Mouse (Mus musculus): Measurements from ENCODE around the gene Ghdc. TPM values are rescaled to one million over a fixed set of nuclear protein-coding genes. Genes with fewer than 3 reads are reported as not detected.

Ghdc gene
- polyA plus RNA-seq, 1 experiment from 2014 or later = 4.9 TPM

GRCm38 (mm10) chr11:100778069-100778468, 7.3 kb upstream of the Ghdc start:
- Histone ChIP-seq H3K4me3 (ENCODE audit: low read depth, low read length) (no peak overlapping the region), H3K4me1 (ENCODE audit: insufficient read depth, low read depth, low read length) (no peaks in the 10 kb centered on the region), H3K4me2 (replicated peaks; ENCODE audit: low read depth, low read length) (no peak overlapping the region), H3K27me3 (replicated peaks; ENCODE audit: insufficient read depth, low read length) (no peaks in the 10 kb centered on the region), H3K9ac (replicated peaks; ENCODE audit: low read depth) (no peak overlapping the region), H3K27ac (ENCODE audit: low read length) (no peak overlapping the region), H3K36me3 (ENCODE audit: insufficient read depth, low read length) (peaks cover 20% of the 10 kb centered on the region), H3K9me3 (ENCODE audit: low read length) (no peaks in the 10 kb centered on the region)
- DNase-seq (ENCODE audit: low spot score) (no peak), ATAC-seq (no peak)
- TF ChIP-seq EP300 (IDR thresholded peaks at IDR 0.05) = no peak
- TF ChIP-seq CTCF (IDR thresholded peaks at IDR 0.05) = no peak
- 54% methylated on average over 3 of the region's 3 CpGs for WGBS

GRCm38 (mm10) chr11:100775921-100776320, 5.2 kb upstream of the Ghdc start:
- WGBS = 70% methylated on average over 10 of the region's 10 CpGs
- no peaks in the 10 kb centered on the region for H3K4me1 ChIP-seq (ENCODE audit: insufficient read depth, low read depth, low read length)
- no peak for TF ChIP-seq CTCF (IDR thresholded peaks at IDR 0.05)
- TF ChIP-seq EP300 (IDR thresholded peaks at IDR 0.05) = no peak

GRCm38 (mm10) chr11:100774261-100774660, 3.5 kb upstream of the Ghdc start:
- Histone ChIP-seq H3K9me3 (ENCODE audit: low read length) (no peaks in the 10 kb centered on the region), H3K4me3 (ENCODE audit: low read depth, low read length) (no peak overlapping the region), H3K4me1 (ENCODE audit: insufficient read depth, low read depth, low read length) (no peaks in the 10 kb centered on the region), H3K4me2 (replicated peaks; ENCODE audit: low read depth, low read length) (no peak overlapping the region), H3K27ac (ENCODE audit: low read length) (no peak overlapping the region), H3K36me3 (ENCODE audit: insufficient read depth, low read length) (no peaks in the 10 kb centered on the region), H3K9ac (replicated peaks; ENCODE audit: low read depth) (no peak overlapping the region), H3K27me3 (replicated peaks; ENCODE audit: insufficient read depth, low read length) (no peaks in the 10 kb centered on the region)
- ATAC-seq (no peak), DNase-seq (ENCODE audit: low spot score) (no peak)
- WGBS = 69% methylated on average over 4 of the region's 4 CpGs
- TF ChIP-seq CTCF (IDR thresholded peaks at IDR 0.05) = no peak
- no peak for TF ChIP-seq EP300 (IDR thresholded peaks at IDR 0.05)

More at GRCm38 (mm10) chr11:100775921-100776320, 5.2 kb upstream of the Ghdc start:
- Histone ChIP-seq H3K4me3 (ENCODE audit: low read depth, low read length) (no peak overlapping the region), H3K27ac (ENCODE audit: low read length) (no peak overlapping the region), H3K36me3 (ENCODE audit: insufficient read depth, low read length) (peaks cover 5% of the 10 kb centered on the region; the same call in 1 of the 2 replicates), H3K9ac (replicated peaks; ENCODE audit: low read depth) (no peak overlapping the region), H3K4me2 (replicated peaks; ENCODE audit: low read depth, low read length) (no peak overlapping the region), H3K27me3 (replicated peaks; ENCODE audit: insufficient read depth, low read length) (no peaks in the 10 kb centered on the region), H3K9me3 (ENCODE audit: low read length) (no peaks in the 10 kb centered on the region)
- ATAC-seq = no peak
- DNase-seq (ENCODE audit: low spot score) = no peak

GRCm38 (mm10) chr11:100769980-100770379, 777 bp downstream of the Ghdc start:
- Histone ChIP-seq H3K4me3 (ENCODE audit: low read depth, low read length) (peak overlapping the region; percentile 60; the same call in 1 of the 2 replicates), H3K27me3 (replicated peaks; ENCODE audit: insufficient read depth, low read length) (no peaks in the 10 kb centered on the region), H3K9ac (replicated peaks; ENCODE audit: low read depth) (no peak overlapping the region), H3K27ac (ENCODE audit: low read length) (no peak overlapping the region), H3K4me1 (ENCODE audit: insufficient read depth, low read depth, low read length) (no peaks in the 10 kb centered on the region), H3K36me3 (ENCODE audit: insufficient read depth, low read length) (no peaks in the 10 kb centered on the region), H3K4me2 (replicated peaks; ENCODE audit: low read depth, low read length) (peak overlapping the region; percentile 58; the same call in 1 of the 2 replicates), H3K9me3 (ENCODE audit: low read length) (no peaks in the 10 kb centered on the region)
- DNase-seq (ENCODE audit: low spot score) (no peak), ATAC-seq (no peak)
- 32% methylated on average over 6 of the region's 6 CpGs for WGBS
- no peak for TF ChIP-seq CTCF (IDR thresholded peaks at IDR 0.05)
- TF ChIP-seq EP300 (IDR thresholded peaks at IDR 0.05) = no peak

DNA sequence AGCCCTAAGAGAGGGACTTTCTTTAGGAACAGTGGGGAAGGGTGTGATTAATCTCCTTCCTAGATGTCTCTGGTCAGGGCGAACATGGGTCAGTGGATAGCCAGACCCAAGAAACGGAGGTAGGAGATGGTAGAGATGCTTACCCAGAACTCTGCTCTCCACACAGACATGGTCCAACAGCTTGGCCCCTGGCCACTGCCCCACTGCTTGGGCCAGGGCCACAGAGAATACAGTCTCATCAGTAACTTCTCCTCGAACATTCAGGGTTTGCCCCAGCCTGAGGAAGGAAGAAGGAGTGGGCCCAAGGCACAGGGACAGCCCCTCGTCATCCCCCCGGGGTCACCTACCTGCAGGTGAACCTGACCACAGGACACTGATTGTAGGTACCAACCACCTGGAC, 2.9 kb downstream of the Ghdc start:
- ATAC-seq (no peak), DNase-seq (ENCODE audit: low spot score) (no peak)
- Histone ChIP-seq H3K9ac (replicated peaks; ENCODE audit: low read depth) (no peak overlapping the region), H3K4me1 (ENCODE audit: insufficient read depth, low read depth, low read length) (no peaks in the 10 kb centered on the region), H3K4me2 (replicated peaks; ENCODE audit: low read depth, low read length) (no peak overlapping the region), H3K9me3 (ENCODE audit: low read length) (no peaks in the 10 kb centered on the region), H3K36me3 (ENCODE audit: insufficient read depth, low read length) (no peaks in the 10 kb centered on the region), H3K27ac (ENCODE audit: low read length) (no peak overlapping the region), H3K27me3 (replicated peaks; ENCODE audit: insufficient read depth, low read length) (no peaks in the 10 kb centered on the region), H3K4me3 (ENCODE audit: low read depth, low read length) (no peak overlapping the region)
- no peak for TF ChIP-seq CTCF (IDR thresholded peaks at IDR 0.05)
- TF ChIP-seq EP300 (IDR thresholded peaks at IDR 0.05) = no peak
- WGBS = 89% methylated on average over 5 of the region's 5 CpGs

- H3K4me1 ChIP-seq (ENCODE audit: insufficient read depth, low read depth, low read length) = no peaks in the 10 kb centered on the region
- no peaks in the 10 kb centered on the region for H3K36me3 ChIP-seq (ENCODE audit: insufficient read depth, low read length)
- ATAC-seq = no peak
- no peaks in the 10 kb centered on the region for H3K27me3 ChIP-seq (replicated peaks; ENCODE audit: insufficient read depth, low read length)
- H3K9ac ChIP-seq (replicated peaks; ENCODE audit: low read depth) = no peak overlapping the region
- no peak overlapping the region for H3K4me2 ChIP-seq (replicated peaks; ENCODE audit: low read depth, low read length)
- no peaks in the 10 kb centered on the region for H3K9me3 ChIP-seq (ENCODE audit: low read length)
- no peak for TF ChIP-seq CTCF (IDR thresholded peaks at IDR 0.05)
- TF ChIP-seq EP300 (IDR thresholded peaks at IDR 0.05) = no peak
- no peak for DNase-seq (ENCODE audit: low spot score)
- H3K27ac ChIP-seq (ENCODE audit: low read length) = no peak overlapping the region
- 80% methylated on average over 9 of the region's 9 CpGs for WGBS
- H3K4me3 ChIP-seq (ENCODE audit: low read depth, low read length) = no peak overlapping the region
Observed at GRCm38 (mm10) chr11:100766726-100767125, 4.0 kb downstream of the Ghdc start.

DNA sequence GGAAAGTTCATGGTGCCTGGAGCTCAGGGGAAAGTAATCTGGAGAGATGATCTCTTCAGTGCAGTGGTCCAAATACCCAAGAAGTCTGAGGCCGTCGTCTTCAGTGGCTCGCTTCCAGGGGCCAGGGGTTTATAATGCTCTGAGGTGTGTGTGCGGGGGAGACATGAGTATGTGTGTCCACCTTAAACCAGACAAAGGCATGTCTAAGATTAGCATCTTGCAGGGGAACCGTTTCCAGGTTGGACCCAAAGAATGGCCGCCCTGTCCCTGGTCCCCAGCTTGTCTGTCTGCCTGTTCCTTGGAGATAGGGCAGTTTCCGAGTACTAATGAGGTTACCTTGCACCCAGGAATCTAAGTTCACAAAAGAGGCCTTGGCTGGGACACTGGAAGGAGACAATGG, 7.9 kb downstream of the Ghdc start, which contains the start of gene Hcrt:
Hcrt (minus strand) TSS at position 101 of the 400 bp plus-strand sequence.
- H3K27ac ChIP-seq (ENCODE audit: low read length) = no peak within 1 kb of the TSS
- H3K27me3 ChIP-seq (replicated peaks; ENCODE audit: insufficient read depth, low read length) = peaks cover 13% of the 10 kb centered on the region
- H3K36me3 ChIP-seq (ENCODE audit: insufficient read depth, low read length) = no peaks in the 10 kb centered on the region
- no peak for TF ChIP-seq CTCF (IDR thresholded peaks at IDR 0.05)
- no peak for TF ChIP-seq EP300 (IDR thresholded peaks at IDR 0.05)
- peak within 1 kb of the TSS; percentile 38 for H3K4me3 ChIP-seq (ENCODE audit: low read depth, low read length)
- H3K9ac ChIP-seq (replicated peaks; ENCODE audit: low read depth) = no peak within 1 kb of the TSS
- DNase-seq (ENCODE audit: low spot score) (no peak), ATAC-seq (no peak)
- 86% methylated on average over 7 of the region's 7 CpGs for WGBS
- no peaks in the 10 kb centered on the region for H3K9me3 ChIP-seq (ENCODE audit: low read length)
- no peaks in the 10 kb centered on the region for H3K4me1 ChIP-seq (ENCODE audit: insufficient read depth, low read depth, low read length)
- peak within 1 kb of the TSS; percentile 62 for H3K4me2 ChIP-seq (replicated peaks; ENCODE audit: low read depth, low read length)

Data from lung, postnatal 0 days (tissue).